Mouse (Mus musculus): ENCODE data around the gene Stx8.

GRCm38 (mm10) chr11:68213896-68214295 lies 247.9 kb downstream of the Stx8 start:
- TF ChIP-seq POLR2A (IDR thresholded peaks at IDR 0.05; ENCODE audit: insufficient read length, low read depth) (no peak), USF1 (IDR thresholded peaks at IDR 0.05; ENCODE audit: low read depth) (no peak)

Data from myocyte (in vitro differentiated cells).